10 mouse cellular contexts compared by ENCODE assay signal in the genomic region with DNA sequence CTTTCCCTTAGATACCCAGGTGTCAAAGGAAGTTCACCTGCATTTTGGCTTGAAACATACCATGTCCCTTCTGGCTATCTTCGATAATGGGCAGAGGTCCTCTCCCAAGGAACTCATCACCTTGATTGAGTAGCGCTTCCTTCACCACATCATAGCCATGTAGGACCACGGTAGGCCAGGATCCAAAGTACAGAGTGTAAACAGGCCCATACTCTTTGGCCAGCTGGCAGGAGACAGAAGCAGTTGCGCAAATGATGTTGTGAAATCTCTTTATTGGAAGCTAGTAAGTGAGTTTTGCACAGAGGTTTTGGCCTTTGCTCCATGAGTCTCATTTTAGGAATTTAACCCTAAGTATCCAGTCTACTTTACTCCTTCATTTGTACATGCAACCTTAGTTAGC. TPM values are rescaled to one million over a fixed set of nuclear protein-coding genes. Genes with fewer than 3 reads are reported as not detected.
DNase-seq lines count a peak whose midpoint lies in the region; ATAC-seq lines count a peak whose summit lies in the region.
"Had no signal": no experiment of that assay in that cellular context is flagged by ENCODE, and none has a peak within 500 bp of the region (broad histone marks: within the 10 kb centered on the region; RNA-seq: fewer than 3 reads in every experiment).

No protein-coding gene starts in this region.

- no peak overlapping the region for H3K4me3 ChIP-seq in heart, embryonic 11.5 days (ENCODE audit: low read depth, low read length)
- no peak overlapping the region for H3K4me3 ChIP-seq in liver, embryonic 11.5 days (ENCODE audit: low read depth, low read length)
- no peak overlapping the region for H3K4me3 ChIP-seq in forebrain, embryonic 10.5 days
- no peak overlapping the region for H3K4me3 ChIP-seq in forebrain, embryonic 15.5 days

- no peaks in the 10 kb centered on the region for H3K4me1 ChIP-seq in heart, embryonic 11.5 days (ENCODE audit: control insufficient read depth, insufficient read depth, low read length)
- H3K4me1 ChIP-seq in liver, embryonic 11.5 days (replicated peaks; ENCODE audit: control insufficient read depth, insufficient read depth, low read length), result no peaks in the 10 kb centered on the region
- H3K4me1 ChIP-seq in forebrain, embryonic 10.5 days, result no peaks in the 10 kb centered on the region
- H3K4me1 ChIP-seq in forebrain, embryonic 15.5 days, result no peaks in the 10 kb centered on the region

- DNase-seq in heart, adult 11 months, result peak; percentile 98
- DNase-seq in gonadal fat pad, adult 2 months (ENCODE audit: low read depth), result peak; percentile 91
- no peak for DNase-seq in liver, embryonic 11.5 days (ENCODE audit: low spot score)
- DNase-seq in ovary, postnatal 14 days (ENCODE audit: low spot score), result peak; percentile 38
- no peak for DNase-seq in left cerebral cortex, adult 9 months (ENCODE audit: low spot score in 2 of 2)
- DNase-seq in forebrain, embryonic 10.5 days (ENCODE audit: extremely low spot score, low spot score), result no peak
- DNase-seq: thymus, adult 2 months had no signal

- no peak overlapping the region for H3K27ac ChIP-seq in heart, embryonic 11.5 days (ENCODE audit: low read depth, low read length)
- no peak overlapping the region for H3K27ac ChIP-seq in liver, embryonic 11.5 days (ENCODE audit: low read depth, low read length)
- no peak overlapping the region for H3K27ac ChIP-seq in forebrain, embryonic 10.5 days
- H3K27ac ChIP-seq in forebrain, embryonic 15.5 days (replicated peaks), result no peak overlapping the region

- H3K27me3 ChIP-seq in heart, embryonic 11.5 days (ENCODE audit: control insufficient read depth, insufficient read depth, low read length), result no peaks in the 10 kb centered on the region
- no peaks in the 10 kb centered on the region for H3K27me3 ChIP-seq in liver, embryonic 11.5 days (replicated peaks; ENCODE audit: control insufficient read depth, insufficient read depth, low read length)
- no peaks in the 10 kb centered on the region for H3K27me3 ChIP-seq in forebrain, embryonic 10.5 days (ENCODE audit: poor library complexity, severe bottlenecking)
- no peaks in the 10 kb centered on the region for H3K27me3 ChIP-seq in forebrain, embryonic 15.5 days

- H3K36me3 ChIP-seq in heart, embryonic 11.5 days (ENCODE audit: control insufficient read depth, insufficient read depth, low read length), result no peaks in the 10 kb centered on the region
- no peaks in the 10 kb centered on the region for H3K36me3 ChIP-seq in liver, embryonic 11.5 days (ENCODE audit: control insufficient read depth, insufficient read depth, low read length)
- no peaks in the 10 kb centered on the region for H3K36me3 ChIP-seq in forebrain, embryonic 10.5 days (replicated peaks)
- H3K36me3 ChIP-seq in forebrain, embryonic 15.5 days, result no peaks in the 10 kb centered on the region

- 90% methylated on average over 4 of the region's 4 CpGs for WGBS in heart, embryonic 11.5 days (ENCODE audit: insufficient replicate concordance)
- 80% methylated on average over 4 of the region's 4 CpGs for WGBS in liver, embryonic 11.5 days
- WGBS in forebrain, embryonic 10.5 days, result 94% methylated on average over 4 of the region's 4 CpGs
- WGBS in forebrain, embryonic 15.5 days, result 95% methylated on average over 4 of the region's 4 CpGs

- no peaks in the 10 kb centered on the region for H3K9me3 ChIP-seq in heart, embryonic 11.5 days (replicated peaks; ENCODE audit: control insufficient read depth, low read length)
- no peaks in the 10 kb centered on the region for H3K9me3 ChIP-seq in liver, embryonic 11.5 days (ENCODE audit: control insufficient read depth, low read length)
- H3K9me3 ChIP-seq in forebrain, embryonic 10.5 days, result no peaks in the 10 kb centered on the region
- H3K9me3 ChIP-seq in forebrain, embryonic 15.5 days, result no peaks in the 10 kb centered on the region

- H3K9ac ChIP-seq in heart, embryonic 11.5 days (ENCODE audit: low read depth, low read length), result no peak overlapping the region
- no peak overlapping the region for H3K9ac ChIP-seq in liver, embryonic 11.5 days (ENCODE audit: low read depth, low read length)
- H3K9ac ChIP-seq in forebrain, embryonic 15.5 days (replicated peaks), result no peak overlapping the region

- no peak overlapping the region for H3K4me2 ChIP-seq in heart, embryonic 11.5 days
- H3K4me2 ChIP-seq in liver, embryonic 11.5 days, result no peak overlapping the region
- H3K4me2 ChIP-seq in forebrain, embryonic 15.5 days (replicated peaks), result no peak overlapping the region

- no peak for ATAC-seq in heart, embryonic 11.5 days (replicated peaks; ENCODE audit: insufficient number of reproducible peaks, low FRiP score, low TSS enrichment)
- peak; percentile 60; the same call in 1 of the 2 replicates for ATAC-seq in liver, embryonic 11.5 days (replicated peaks; ENCODE audit: low FRiP score)
- no peak for ATAC-seq in forebrain, embryonic 15.5 days (replicated peaks)

RNA-seq across cellular contexts. Expression of a gene that starts 7.5 kb away (rescaled TPM):
- 0.20 TPM in 1 of 2 replicates, not detected in the other for polyA plus RNA-seq in heart, embryonic 11.5 days (2014; fragmentation: Nextera tagmentation; extraction: Ambion mirVana)
- 0.25 and 0.31 TPM in 2 replicates for polyA plus RNA-seq in gonadal fat pad, adult 2 months (2012; rRNA removed)
- polyA plus RNA-seq in liver, embryonic 11.5 days (2014; fragmentation: Nextera tagmentation; extraction: Ambion mirVana), result 4.4 and 5.1 TPM in 2 replicates
- not detected in 2 replicates for polyA plus RNA-seq in forebrain, embryonic 10.5 days (2016; fragmentation: Nextera tagmentation; extraction: Ambion mirVana)
- 0.11 TPM in 1 of 2 replicates, not detected in the other for polyA plus RNA-seq in forebrain, embryonic 15.5 days (2015; fragmentation: Nextera tagmentation; extraction: Ambion mirVana)
- polyA plus RNA-seq: embryonic facial prominence, embryonic 14.5 days; thymus, adult 2 months had no signal

RNA-seq across cellular contexts. Expression of a gene that starts 35.1 kb away (rescaled TPM):
- polyA plus RNA-seq in heart, embryonic 11.5 days (2014; fragmentation: Nextera tagmentation; extraction: Ambion mirVana), result 0.77 and 2.0 TPM in 2 replicates
- 18.6 and 29.0 TPM in 2 replicates for polyA plus RNA-seq in gonadal fat pad, adult 2 months (2012; rRNA removed)
- polyA plus RNA-seq in liver, embryonic 11.5 days (2014; fragmentation: Nextera tagmentation; extraction: Ambion mirVana), result 53.7 and 53.9 TPM in 2 replicates
- 0.21 and 0.48 TPM in 2 replicates for polyA plus RNA-seq in forebrain, embryonic 10.5 days (2016; fragmentation: Nextera tagmentation; extraction: Ambion mirVana)
- polyA plus RNA-seq in forebrain, embryonic 15.5 days (2015; fragmentation: Nextera tagmentation; extraction: Ambion mirVana), result 0.36 and 0.38 TPM in 2 replicates

RNA-seq across cellular contexts. Expression of a gene that starts 48.1 kb away (rescaled TPM):
- polyA plus RNA-seq in heart, embryonic 11.5 days (2014; fragmentation: Nextera tagmentation; extraction: Ambion mirVana), result 14.4 and 16.2 TPM in 2 replicates
- 9.5 and 9.9 TPM in 2 replicates for polyA plus RNA-seq in gonadal fat pad, adult 2 months (2012; rRNA removed)
- polyA plus RNA-seq in liver, embryonic 11.5 days (2014; fragmentation: Nextera tagmentation; extraction: Ambion mirVana), result 22.4 and 24.2 TPM in 2 replicates
- 21.3 and 26.3 TPM in 2 replicates for polyA plus RNA-seq in forebrain, embryonic 10.5 days (2016; fragmentation: Nextera tagmentation; extraction: Ambion mirVana)
- 18.8 and 20.0 TPM in 2 replicates for polyA plus RNA-seq in forebrain, embryonic 15.5 days (2015; fragmentation: Nextera tagmentation; extraction: Ambion mirVana)

Comparison
In these comparisons a context has a peak if more than half of its experiments do, and no peak if none do; other contexts are left out.
1. DNase-seq: peak in heart, adult 11 months (single experiment), gonadal fat pad, adult 2 months (single experiment) and ovary, postnatal 14 days (single experiment); none in liver, embryonic 11.5 days (single experiment), left cerebral cortex, adult 9 months (0 of 2) and forebrain, embryonic 10.5 days (single experiment).